Mouse (Mus musculus): ENCODE results near the gene Tex19.2. TPM values are rescaled to one million over a fixed set of nuclear protein-coding genes. Genes with fewer than 3 reads are reported as not detected.

Gene Tex19.2
- polyA plus RNA-seq, 1 experiment from 2014 or later: not detected

GRCm38 (mm10) chr11:121129616-121130015 is 11.1 kb upstream of the Tex19.2 start:
- 74% methylated on average over 1 of the region's 1 CpGs for WGBS
- Histone ChIP-seq H3K4me3 (no peak overlapping the region), H3K4me2 (replicated peaks) (no peak overlapping the region), H3K27me3 (no peaks in the 10 kb centered on the region), H3K4me1 (no peaks in the 10 kb centered on the region), H3K9ac (replicated peaks) (no peak overlapping the region), H3K9me3 (no peaks in the 10 kb centered on the region), H3K36me3 (no peaks in the 10 kb centered on the region), H3K27ac (replicated peaks) (no peak overlapping the region)
- ATAC-seq (ENCODE audit: low FRiP score, low read depth): no peak

- no peaks in the 10 kb centered on the region for H3K27me3 ChIP-seq
- H3K4me2 ChIP-seq (replicated peaks): no peak overlapping the region
- 91% methylated on average over 3 of the region's 3 CpGs for WGBS
- no peak overlapping the region for H3K9ac ChIP-seq (replicated peaks)
- ATAC-seq (ENCODE audit: low FRiP score, low read depth): no peak
- H3K36me3 ChIP-seq: no peaks in the 10 kb centered on the region
- H3K4me1 ChIP-seq: no peaks in the 10 kb centered on the region
- H3K9me3 ChIP-seq: no peaks in the 10 kb centered on the region
- H3K4me3 ChIP-seq: no peak overlapping the region
- no peak overlapping the region for H3K27ac ChIP-seq (replicated peaks)
These were observed 9.0 kb upstream of the Tex19.2 start for GRCm38 (mm10) chr11:121127441-121127840.

- 73% methylated on average over 1 of the region's 1 CpGs for WGBS
- no peak overlapping the region for H3K27ac ChIP-seq (replicated peaks)
- H3K4me2 ChIP-seq (replicated peaks): no peak overlapping the region
These were observed 7.9 kb upstream of the Tex19.2 start for GRCm38 (mm10) chr11:121126395-121126794.

GRCm38 (mm10) chr11:121125522-121126172 is 7.2 kb upstream of the Tex19.2 start:
- Histone ChIP-seq H3K27ac (replicated peaks) (no peak overlapping the region), H3K4me2 (replicated peaks) (no peak overlapping the region), H3K27me3 (no peaks in the 10 kb centered on the region), H3K9me3 (no peaks in the 10 kb centered on the region), H3K9ac (replicated peaks) (no peak overlapping the region), H3K36me3 (no peaks in the 10 kb centered on the region), H3K4me3 (no peak overlapping the region), H3K4me1 (no peaks in the 10 kb centered on the region)
- 89% methylated on average over 3 of the region's 3 CpGs for WGBS
- ATAC-seq (ENCODE audit: low FRiP score, low read depth): no peak

More at GRCm38 (mm10) chr11:121126395-121126794, 7.9 kb upstream of the Tex19.2 start:
- Histone ChIP-seq H3K9ac (replicated peaks) (no peak overlapping the region), H3K36me3 (no peaks in the 10 kb centered on the region), H3K4me1 (no peaks in the 10 kb centered on the region), H3K9me3 (no peaks in the 10 kb centered on the region), H3K27me3 (no peaks in the 10 kb centered on the region), H3K4me3 (no peak overlapping the region)
- no peak for ATAC-seq (ENCODE audit: low FRiP score, low read depth)

DNA sequence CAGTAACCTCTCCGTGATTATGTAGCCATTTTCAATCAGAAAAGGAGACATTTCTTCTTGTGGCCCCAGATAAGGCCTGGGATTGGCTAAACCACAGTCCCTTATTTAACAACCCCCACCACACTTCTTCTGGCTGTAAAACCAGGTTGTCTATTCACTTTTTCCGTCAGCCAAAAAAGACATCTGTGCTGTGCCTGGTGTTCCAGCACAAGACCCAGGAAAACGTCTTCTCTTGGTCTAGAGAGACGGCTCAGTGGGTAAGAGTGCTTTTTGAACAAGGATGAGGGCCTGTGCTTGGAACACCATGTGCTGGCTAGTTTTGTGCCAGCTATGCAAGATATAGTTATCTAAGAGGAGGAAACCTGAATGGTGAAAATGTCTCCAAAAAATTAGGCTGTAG is 5.0 kb upstream of the Tex19.2 start:
- WGBS: 88% methylated on average over 4 of the region's 4 CpGs
- Histone ChIP-seq H3K9ac (replicated peaks) (no peak overlapping the region), H3K4me2 (replicated peaks) (no peak overlapping the region)

DNA sequence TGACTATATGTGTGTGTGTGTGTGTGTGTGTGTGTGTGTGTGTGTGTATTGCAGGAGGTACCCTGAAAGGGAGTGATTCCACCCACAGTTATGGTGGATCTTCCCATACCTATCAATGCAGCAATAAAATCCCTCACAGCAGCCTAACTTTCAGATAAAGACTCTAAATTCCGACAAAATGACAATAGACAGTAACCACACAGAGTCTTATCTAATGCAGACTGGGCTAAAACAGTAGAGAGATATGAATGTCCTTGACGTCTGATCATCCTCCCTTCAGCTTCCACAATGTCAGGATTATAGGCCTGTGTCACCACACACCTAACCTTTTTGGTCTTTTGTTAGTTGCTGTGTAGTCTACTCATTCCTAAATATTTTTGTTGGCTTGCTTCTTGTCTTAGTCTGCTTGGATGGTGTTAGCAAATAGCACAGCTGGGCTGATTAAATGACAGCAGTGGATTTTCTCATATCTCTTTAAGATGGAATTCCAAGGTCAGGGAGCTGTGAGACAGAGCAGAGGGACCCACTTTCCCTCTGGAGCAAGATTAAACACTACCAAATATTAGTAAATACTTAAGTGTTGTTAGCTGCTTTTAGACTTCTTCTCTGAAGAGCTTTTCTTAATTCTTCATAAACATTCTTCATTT is 3.7 kb upstream of the Tex19.2 start:
- 0 out of 2 replicates have a peak, but pooled peaks cover 3% of the 10 kb centered on the region for H3K4me1 ChIP-seq
- no peak for ATAC-seq (ENCODE audit: low FRiP score, low read depth)
- no peak overlapping the region for H3K27ac ChIP-seq (replicated peaks)
- 76% methylated on average over 2 of the region's 2 CpGs for WGBS
- H3K27me3 ChIP-seq: no peaks in the 10 kb centered on the region
- H3K9me3 ChIP-seq: no peaks in the 10 kb centered on the region
- H3K4me3 ChIP-seq: no peak overlapping the region
- H3K9ac ChIP-seq (replicated peaks): no peak overlapping the region
- no peak overlapping the region for H3K4me2 ChIP-seq (replicated peaks)
- no peaks in the 10 kb centered on the region for H3K36me3 ChIP-seq

More for the DNA sequence above, 5.0 kb upstream of the Tex19.2 start:
- Histone ChIP-seq H3K4me1 (0 out of 2 replicates have a peak, but pooled peaks cover 3% of the 10 kb centered on the region), H3K27ac (replicated peaks) (no peak overlapping the region), H3K4me3 (no peak overlapping the region), H3K27me3 (no peaks in the 10 kb centered on the region), H3K36me3 (no peaks in the 10 kb centered on the region), H3K9me3 (no peaks in the 10 kb centered on the region)
- no peak for ATAC-seq (ENCODE audit: low FRiP score, low read depth)

DNA sequence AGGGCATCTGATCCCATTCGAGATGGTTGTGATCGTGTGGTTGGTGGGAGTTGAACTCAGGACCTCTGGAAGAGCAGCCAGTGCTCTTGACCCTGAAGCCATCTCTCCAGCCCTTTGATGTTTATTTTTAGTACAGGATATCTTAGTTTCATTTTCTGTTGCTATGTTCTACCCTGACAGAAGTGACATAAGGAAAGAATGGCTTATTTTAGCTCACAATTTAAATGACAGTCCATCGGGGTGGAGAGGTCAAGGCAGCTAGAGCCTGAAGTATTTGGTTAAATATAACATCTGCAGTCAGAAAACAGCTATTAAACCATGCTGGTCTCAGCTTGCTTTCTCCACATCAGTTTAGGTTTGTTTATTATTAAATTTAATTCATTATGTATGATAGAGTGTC is 2.7 kb upstream of the Tex19.2 start:
- no peaks in the 10 kb centered on the region for H3K36me3 ChIP-seq
- no peaks in the 10 kb centered on the region for H3K27me3 ChIP-seq
- no peak overlapping the region for H3K4me2 ChIP-seq (replicated peaks)
- no peak overlapping the region for H3K4me3 ChIP-seq
- WGBS: 87% methylated on average over 3 of the region's 3 CpGs
- H3K9ac ChIP-seq (replicated peaks): no peak overlapping the region
- no peak for ATAC-seq (ENCODE audit: low FRiP score, low read depth)
- no peak overlapping the region for H3K27ac ChIP-seq (replicated peaks)
- H3K9me3 ChIP-seq: no peaks in the 10 kb centered on the region
- H3K4me1 ChIP-seq: 0 out of 2 replicates have a peak, but pooled peaks cover 3% of the 10 kb centered on the region

DNA sequence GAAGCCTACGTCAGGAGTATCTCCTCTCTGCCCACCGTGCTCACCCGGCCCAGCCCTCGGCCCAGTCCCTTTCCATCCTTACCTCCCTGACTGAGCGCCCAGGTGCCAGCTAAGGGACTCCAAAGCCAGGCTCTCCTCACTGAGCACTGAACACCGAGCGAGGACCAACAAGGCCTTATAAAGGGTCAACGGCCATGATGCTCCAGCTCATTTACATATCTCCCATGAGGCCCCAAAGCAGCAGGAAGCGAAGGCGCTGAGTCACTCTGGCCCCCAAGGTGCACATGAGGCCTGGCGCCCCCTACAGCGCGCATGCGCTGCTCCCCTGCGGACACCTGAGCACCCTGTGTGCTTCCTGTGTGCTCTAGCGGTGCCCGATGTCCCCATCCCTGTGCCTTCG is 371 bp downstream of the Tex19.2 start:
- no peak for ATAC-seq (ENCODE audit: low FRiP score, low read depth)
- Histone ChIP-seq H3K9ac (replicated peaks) (no peak overlapping the region), H3K4me3 (no peak overlapping the region), H3K27me3 (no peaks in the 10 kb centered on the region), H3K4me2 (replicated peaks) (no peak overlapping the region), H3K36me3 (no peaks in the 10 kb centered on the region), H3K4me1 (0 out of 2 replicates have a peak, but pooled peaks cover 3% of the 10 kb centered on the region), H3K27ac (replicated peaks) (no peak overlapping the region), H3K9me3 (no peaks in the 10 kb centered on the region)
- WGBS: 92% methylated on average over 18 of the region's 18 CpGs

- Histone ChIP-seq H3K4me3 (no peak overlapping the region), H3K9me3 (no peaks in the 10 kb centered on the region), H3K4me1 (0 out of 2 replicates have a peak, but pooled peaks cover 2% of the 10 kb centered on the region), H3K9ac (replicated peaks) (no peak overlapping the region), H3K27me3 (no peaks in the 10 kb centered on the region), H3K4me2 (replicated peaks) (no peak overlapping the region), H3K36me3 (no peaks in the 10 kb centered on the region), H3K27ac (replicated peaks) (no peak overlapping the region)
- ATAC-seq (ENCODE audit: low FRiP score, low read depth): no peak
- WGBS: 88% methylated on average over 5 of the region's 5 CpGs
These were observed 6.2 kb downstream of the Tex19.2 start for GRCm38 (mm10) chr11:121112091-121112775.

DNA sequence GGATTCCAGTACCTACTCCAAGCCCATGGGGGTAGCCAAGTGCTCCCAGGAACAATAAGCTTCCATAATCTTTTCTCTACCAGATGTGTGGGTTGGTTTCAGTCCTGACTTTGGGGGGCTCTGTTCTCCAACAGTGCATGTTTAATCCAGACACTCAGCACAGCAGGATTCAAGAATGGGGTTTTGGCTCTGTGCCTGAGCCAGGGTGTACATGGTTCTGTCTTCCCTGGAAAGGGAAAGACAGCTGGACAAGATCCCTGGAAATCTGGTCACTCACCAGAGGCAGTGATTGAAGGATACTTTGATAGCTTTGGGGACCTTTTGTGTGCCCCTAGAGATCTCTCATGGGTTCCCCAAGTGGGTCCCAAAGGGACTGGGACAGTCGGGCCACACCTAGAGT is 6.9 kb downstream of the Tex19.2 start:
- H3K9ac ChIP-seq (replicated peaks): no peak overlapping the region
- H3K4me1 ChIP-seq: 0 out of 2 replicates have a peak, but pooled peaks cover 2% of the 10 kb centered on the region
- no peaks in the 10 kb centered on the region for H3K9me3 ChIP-seq
- 77% methylated on average over 1 of the region's 1 CpGs for WGBS
- H3K36me3 ChIP-seq: no peaks in the 10 kb centered on the region
- no peak for ATAC-seq (ENCODE audit: low FRiP score, low read depth)
- H3K27me3 ChIP-seq: no peaks in the 10 kb centered on the region
- H3K4me2 ChIP-seq (replicated peaks): no peak overlapping the region
- H3K27ac ChIP-seq (replicated peaks): no peak overlapping the region
- no peak overlapping the region for H3K4me3 ChIP-seq

DNA sequence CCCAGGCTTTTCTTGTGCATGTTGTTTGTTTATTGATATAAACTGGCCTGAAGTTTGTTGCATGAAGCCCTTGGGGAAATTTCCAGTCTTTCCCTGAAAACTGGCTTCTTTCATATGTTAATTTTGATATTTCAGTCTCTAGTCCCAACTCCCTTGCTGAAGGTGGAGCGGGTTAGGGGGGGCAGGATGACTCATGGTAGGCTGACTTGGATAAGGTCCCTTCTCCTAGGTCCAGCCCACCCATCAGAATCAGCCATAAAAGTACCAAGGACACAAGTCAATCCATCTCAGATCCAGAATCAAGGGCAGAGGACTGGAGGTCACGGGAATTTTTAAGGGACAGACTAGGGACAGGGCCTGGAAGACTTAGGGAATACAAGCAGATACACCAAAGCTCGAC is 7.4 kb downstream of the Tex19.2 start:
- Histone ChIP-seq H3K27ac (replicated peaks) (no peak overlapping the region), H3K4me1 (0 out of 2 replicates have a peak, but pooled peaks cover 2% of the 10 kb centered on the region), H3K27me3 (no peaks in the 10 kb centered on the region), H3K9ac (replicated peaks) (no peak overlapping the region), H3K4me3 (no peak overlapping the region), H3K9me3 (no peaks in the 10 kb centered on the region), H3K36me3 (no peaks in the 10 kb centered on the region), H3K4me2 (replicated peaks) (no peak overlapping the region)
- 91% methylated on average over 3 of the region's 3 CpGs for WGBS
- no peak for ATAC-seq (ENCODE audit: low FRiP score, low read depth)

DNA sequence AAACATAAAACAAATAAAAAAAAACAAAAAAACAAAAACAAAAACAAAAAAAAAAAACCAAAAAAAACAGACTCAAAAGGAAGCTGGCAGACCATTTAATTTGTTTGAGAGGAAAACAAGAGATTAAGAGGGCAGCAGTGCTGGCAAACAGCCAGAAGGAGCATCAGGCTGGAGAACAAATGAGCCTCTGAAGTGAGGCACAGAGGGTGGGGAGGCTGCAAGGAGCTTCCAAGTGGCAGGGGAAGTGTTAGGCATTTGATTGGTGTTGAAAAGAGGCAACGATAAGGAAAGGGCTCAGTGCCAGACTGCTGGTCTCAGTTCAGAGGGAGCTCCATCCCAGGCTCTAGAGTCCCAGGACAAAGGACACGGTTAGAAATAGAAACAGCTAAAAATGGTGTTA is 8.5 kb downstream of the Tex19.2 start:
- no peak for ATAC-seq (ENCODE audit: low FRiP score, low read depth)
- Histone ChIP-seq H3K4me3 (no peak overlapping the region), H3K36me3 (no peaks in the 10 kb centered on the region), H3K4me2 (replicated peaks) (no peak overlapping the region), H3K9me3 (no peaks in the 10 kb centered on the region), H3K27ac (replicated peaks) (no peak overlapping the region), H3K9ac (replicated peaks) (no peak overlapping the region), H3K4me1 (0 out of 2 replicates have a peak, but pooled peaks cover 2% of the 10 kb centered on the region), H3K27me3 (no peaks in the 10 kb centered on the region)
- 9% methylated on average over 2 of the region's 2 CpGs for WGBS

Measured in midbrain, embryonic 12.5 days (tissue).